Mouse (Mus musculus) liver, postnatal 0 days (tissue): ENCODE measurements around the gene Rngtt.

Experiments used
- CTCF ChIP-seq: sonication (generic); IDR thresholded peaks from 2 replicates; pipeline ENCODE4 v1.5.1; 2016; ENCODE audit warnings: antibody characterized with exemption, low read depth
- EP300 ChIP-seq: IDR thresholded peaks from 2 replicates; pipeline ENCODE4 v1.6.1; 2016; ENCODE audit warnings: antibody characterized with exemption, low read depth, mild to moderate bottlenecking

- TF ChIP-seq EP300 (no peak), CTCF (no peak)
Measured at GRCm38 (mm10) chr4:33491108-33491507, 181.0 kb downstream of the Rngtt start.
